Mouse (Mus musculus) forebrain, postnatal 0 days (tissue): Measurements from ENCODE around the gene Cdh12. TPM values are rescaled to one million over a fixed set of nuclear protein-coding genes. Genes with fewer than 3 reads are reported as not detected.
"Not testable (repeated sequence)": the region's sequence is repeated elsewhere in the genome, so short reads cannot be mapped to it uniquely, and the experiment has no call there.

Source experiments
- ATAC-seq: fragments of 200-750 bp; cut with Nextera tagmentation; 2 replicates; pipeline ENCODE4 v1.8.0; 2017; ENCODE audit warnings: mild to moderate bottlenecking, moderate library complexity
- DNase-seq: peaks from one replicate; pipeline ENCODE4 v3.0.0-alpha.2; 2015
- H3K27ac ChIP-seq: fragments of 300-500 bp; sonication (generic); 2 replicates; pipeline ENCODE4 v1.5.1; 2014; ENCODE audit warnings: low read depth, mild to moderate bottlenecking, antibody characterized with exemption, low read length, moderate library complexity, mixed read lengths
- H3K27me3 ChIP-seq: fragments of 300-500 bp; sonication (generic); 2 replicates; pipeline ENCODE4 v1.6.1; 2014; ENCODE audit warnings: mild to moderate bottlenecking, low read length, mixed read lengths; ENCODE audit not compliant: insufficient read depth
- H3K36me3 ChIP-seq: fragments of 300-500 bp; sonication (generic); 2 replicates; pipeline ENCODE4 v1.6.1; 2014; ENCODE audit warnings: mild to moderate bottlenecking, moderate library complexity; ENCODE audit not compliant: insufficient read depth
- H3K4me1 ChIP-seq: fragments of 300-500 bp; sonication (generic); 2 replicates; pipeline ENCODE4 v1.6.1; 2014; ENCODE audit warnings: antibody characterized with exemption; ENCODE audit not compliant: insufficient read depth
- H3K4me2 ChIP-seq: fragments of 300-500 bp; sonication (generic); 2 replicates; pipeline ENCODE4 v1.6.1; 2014; ENCODE audit warnings: low read depth, mild to moderate bottlenecking, moderate library complexity
- H3K4me3 ChIP-seq: fragments of 300-500 bp; sonication (generic); 2 replicates; pipeline ENCODE4 v1.5.1; 2014; ENCODE audit warnings: low read depth, low read length, mixed read lengths
- H3K9ac ChIP-seq: fragments of 300-500 bp; sonication (generic); 2 replicates; pipeline ENCODE4 v1.6.1; 2014; ENCODE audit warnings: mild to moderate bottlenecking
- H3K9me3 ChIP-seq: fragments of 300-500 bp; sonication (generic); 2 replicates; pipeline ENCODE4 v1.6.1; 2016; ENCODE audit warnings: low read length
- CTCF ChIP-seq: sonication (generic); IDR thresholded peaks from 2 replicates; pipeline ENCODE4 v1.5.1; 2016; ENCODE audit warnings: antibody characterized with exemption, control low read depth, low read depth
- WGBS: fragments of 180-500 bp; shearing (Covaris S2); extraction: QIAGEN DNeasy Blood & Tissue Kit; methylation state at CpG from one replicate; pipeline ENCODE4 v1.1.7; 2014; 5-methylcytosine and 5-hydroxymethylcytosine counted together
- polyA plus RNA-seq: library from polyadenylated mRNA; unstranded; fragments of >200 nt; fragmentation: Nextera tagmentation; extraction: Ambion mirVana; gene quantifications from 2 replicates; pipeline ENCODE4 v1.2.1, GENCODE M21; 2015
- total RNA-seq: library from RNA; depleted of rRNA; stranded (reverse); fragments of >200 nt; gene quantifications from 2 replicates; pipeline ENCODE4 v1.2.3, GENCODE M21; 2014

The Cdh12 gene
- total and polyA plus RNA-seq, 2 experiments from 2014 or later, result 9.0 to 13.8 TPM

DNA sequence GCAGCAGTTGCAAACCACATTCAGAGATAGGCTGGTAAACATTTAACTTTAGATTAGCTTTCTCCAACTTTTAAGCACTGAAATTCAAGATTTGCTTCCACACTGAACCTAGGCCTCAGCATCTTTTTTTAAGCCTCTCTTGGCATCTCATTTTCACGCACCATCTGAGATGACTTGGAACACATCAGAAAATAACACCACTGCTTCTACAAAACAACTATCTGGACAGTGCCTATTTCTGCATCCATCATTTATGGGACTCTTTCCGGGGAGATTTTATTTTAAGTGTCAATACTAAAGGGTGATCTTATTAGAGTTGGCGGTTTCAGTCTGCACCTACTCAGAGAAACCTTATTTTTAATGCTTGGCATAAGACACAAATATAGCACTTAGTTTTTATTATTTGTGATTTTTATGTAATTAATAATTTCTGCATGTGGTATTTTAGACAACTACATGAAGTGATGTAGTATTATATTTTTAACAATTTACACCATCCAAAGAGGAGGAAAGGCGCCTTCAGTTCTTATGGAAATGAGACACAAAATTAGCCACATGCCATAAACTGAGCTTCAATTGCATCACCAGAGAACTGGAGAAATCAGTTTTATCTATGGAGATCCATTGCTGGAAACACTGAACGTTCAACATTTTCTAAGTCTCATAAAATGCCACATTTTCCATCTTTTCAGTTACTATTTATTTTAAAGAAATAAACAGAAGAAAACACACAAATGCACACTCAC lies 906.5 kb downstream of the Cdh12 start:
- Histone ChIP-seq H3K4me3 (no peak overlapping the region), H3K9me3 (no peaks in the 10 kb centered on the region), H3K36me3 (no peaks in the 10 kb centered on the region), H3K9ac (no peak overlapping the region), H3K4me2 (no peak overlapping the region), H3K27me3 (no peaks in the 10 kb centered on the region), H3K27ac (no peak overlapping the region), H3K4me1 (no peaks in the 10 kb centered on the region)
- ATAC-seq (no peak), DNase-seq (no peak)
- TF ChIP-seq CTCF, result no peak
- WGBS, result 74% methylated on average over 5 of the region's 5 CpGs

DNA sequence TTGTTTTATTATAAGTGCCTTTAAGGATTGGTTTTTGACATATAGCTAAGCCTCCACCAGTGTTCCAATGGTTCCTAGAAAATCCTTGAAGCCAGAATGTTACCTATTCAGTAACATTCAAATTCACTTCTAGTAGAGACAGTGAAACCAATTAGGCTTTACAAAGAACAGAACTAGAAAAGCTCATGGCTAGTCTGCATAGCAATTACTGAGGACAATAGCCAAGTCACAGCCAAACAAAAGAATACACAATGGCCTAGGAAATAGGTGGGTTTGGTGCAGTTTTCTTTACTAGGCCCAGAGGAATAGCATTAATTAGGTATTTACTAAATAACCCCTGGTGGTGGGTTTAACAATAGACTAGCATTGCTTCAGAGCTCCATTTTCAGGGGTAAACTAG lies 917.3 kb downstream of the Cdh12 start:
- DNase-seq (no peak), ATAC-seq (no peak)

DNA sequence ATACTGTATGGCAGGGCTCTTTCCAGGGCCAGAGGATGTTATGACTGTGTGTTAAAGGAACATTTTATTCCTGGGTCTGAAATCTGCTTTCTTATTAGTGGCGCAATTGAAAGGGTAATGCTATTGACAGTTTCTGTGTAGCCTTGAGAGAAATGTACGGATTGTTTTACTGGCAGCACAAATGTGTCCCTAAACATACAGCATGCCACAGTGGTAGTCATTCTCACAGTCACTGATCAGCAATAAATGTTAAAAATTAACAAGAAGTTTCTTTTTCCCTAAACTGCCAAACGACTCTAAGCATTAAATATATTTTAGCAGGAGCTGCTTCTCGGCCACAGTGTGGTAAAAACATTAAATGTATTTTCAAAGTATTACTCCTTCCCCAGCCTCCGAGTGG lies 926.4 kb downstream of the Cdh12 start:
- Histone ChIP-seq H3K27ac (no peak overlapping the region), H3K9ac (no peak overlapping the region), H3K9me3 (no peaks in the 10 kb centered on the region), H3K4me2 (no peak overlapping the region), H3K27me3 (no peaks in the 10 kb centered on the region), H3K4me3 (no peak overlapping the region), H3K36me3 (no peaks in the 10 kb centered on the region), H3K4me1 (no peaks in the 10 kb centered on the region)
- no peak for TF ChIP-seq CTCF
- 73% methylated on average over 5 of the region's 5 CpGs for WGBS
- DNase-seq (no peak), ATAC-seq (no peak)

More for the DNA sequence above, 917.3 kb downstream of the Cdh12 start:
- no peak for TF ChIP-seq CTCF
- H3K4me1 ChIP-seq, result no peaks in the 10 kb centered on the region
- no peak overlapping the region for H3K4me2 ChIP-seq
- no peaks in the 10 kb centered on the region for H3K36me3 ChIP-seq
- H3K9me3 ChIP-seq, result no peaks in the 10 kb centered on the region
- no peak overlapping the region for H3K27ac ChIP-seq
- H3K4me3 ChIP-seq, result no peak overlapping the region
- H3K9ac ChIP-seq, result no peak overlapping the region
- no peaks in the 10 kb centered on the region for H3K27me3 ChIP-seq

GRCm38 (mm10) chr15:21375871-21376270 lies 926.8 kb downstream of the Cdh12 start:
- Histone ChIP-seq H3K9me3 (no peaks in the 10 kb centered on the region), H3K27me3 (no peaks in the 10 kb centered on the region), H3K4me2 (no peak overlapping the region), H3K4me3 (no peak overlapping the region), H3K36me3 (no peaks in the 10 kb centered on the region), H3K4me1 (no peaks in the 10 kb centered on the region), H3K27ac (no peak overlapping the region), H3K9ac (no peak overlapping the region)
- WGBS, result 81% methylated on average over 3 of the region's 3 CpGs
- no peak for TF ChIP-seq CTCF
- no peak for DNase-seq
- no peak for ATAC-seq

GRCm38 (mm10) chr15:21391442-21391841 lies 942.4 kb downstream of the Cdh12 start:
- not testable (repeated sequence) for H3K4me2 ChIP-seq, DNase-seq, H3K27me3 ChIP-seq, H3K4me1 ChIP-seq, H3K36me3 ChIP-seq, H3K9me3 ChIP-seq, H3K27ac ChIP-seq, ATAC-seq, H3K4me3 ChIP-seq, H3K9ac ChIP-seq
- WGBS, result 88% methylated on average over 14 of the region's 14 CpGs

DNA sequence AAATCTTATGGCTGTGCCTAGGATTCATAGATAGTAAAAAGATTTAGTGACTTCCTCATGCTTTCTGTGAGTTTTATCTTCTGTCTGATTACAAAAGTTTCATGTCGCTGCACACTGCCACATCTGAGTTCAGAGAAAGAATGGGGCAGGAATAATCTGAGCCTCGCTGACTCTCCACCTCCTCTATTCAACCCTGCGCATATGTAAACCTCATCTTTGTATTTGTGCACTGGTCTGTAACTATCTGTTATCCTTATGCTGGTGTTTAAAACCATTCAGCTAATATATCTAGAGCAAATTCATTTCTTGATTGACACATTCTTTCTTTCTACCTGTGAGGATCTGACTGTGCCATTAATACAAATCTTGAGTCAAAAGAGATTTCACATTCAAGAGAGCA lies 944.0 kb downstream of the Cdh12 start:
- Histone ChIP-seq H3K36me3 (no peaks in the 10 kb centered on the region), H3K4me1 (no peaks in the 10 kb centered on the region), H3K4me3 (no peak overlapping the region), H3K27ac (no peak overlapping the region), H3K27me3 (no peaks in the 10 kb centered on the region), H3K9me3 (no peaks in the 10 kb centered on the region), H3K9ac (no peak overlapping the region), H3K4me2 (no peak overlapping the region)
- no peak for TF ChIP-seq CTCF
- DNase-seq (no peak), ATAC-seq (no peak)
- WGBS, result 14% methylated on average over 3 of the region's 3 CpGs

DNA sequence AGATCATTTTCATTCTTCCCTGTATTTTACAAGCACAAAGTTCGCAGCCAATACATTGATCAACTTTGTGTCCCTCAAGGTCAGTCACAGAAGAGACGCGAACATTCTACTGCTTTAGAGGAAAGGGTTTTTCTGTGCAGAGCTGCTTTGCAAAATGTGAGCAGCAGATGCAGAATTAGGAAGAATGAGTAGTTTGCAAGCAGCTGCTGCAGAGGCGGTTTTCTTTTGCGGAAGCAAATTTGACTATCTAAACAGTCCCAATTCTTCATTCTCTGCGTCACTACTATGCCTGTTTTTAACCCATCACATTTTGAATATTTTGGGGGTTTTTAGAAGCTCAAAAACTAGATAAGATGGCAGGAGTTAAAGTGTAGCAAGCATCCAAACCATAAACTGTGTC lies 956.1 kb downstream of the Cdh12 start:
- H3K4me3 ChIP-seq, result no peak overlapping the region
- no peaks in the 10 kb centered on the region for H3K4me1 ChIP-seq
- ATAC-seq (no peak), DNase-seq (peak; percentile 23)
- H3K9me3 ChIP-seq, result no peaks in the 10 kb centered on the region
- WGBS, result 63% methylated on average over 6 of the region's 6 CpGs
- H3K9ac ChIP-seq, result no peak overlapping the region
- no peaks in the 10 kb centered on the region for H3K36me3 ChIP-seq
- no peaks in the 10 kb centered on the region for H3K27me3 ChIP-seq
- no peak overlapping the region for H3K27ac ChIP-seq
- TF ChIP-seq CTCF, result no peak
- no peak overlapping the region for H3K4me2 ChIP-seq
